Mouse (Mus musculus): ENCODE results near the gene Tada2a.

GRCm38 (mm10) chr11:84178571-84178970 is 49.2 kb upstream of the Tada2a start:
- no peak for TF ChIP-seq ZC3H11A (IDR thresholded peaks at IDR 0.05; ENCODE audit: borderline replicate concordance, low read depth, low read length)
- no peak for TF ChIP-seq ZNF384 (IDR thresholded peaks at IDR 0.05; ENCODE audit: low read depth, low read length)
- TF ChIP-seq CHD2 (IDR thresholded peaks at IDR 0.05; ENCODE audit: low read depth, low read length), result no peak
- TF ChIP-seq MAFK (IDR thresholded peaks at IDR 0.05; ENCODE audit: insufficient read depth, low read depth, low read length), result no peak
- no peak for TF ChIP-seq HCFC1 (IDR thresholded peaks at IDR 0.05; ENCODE audit: borderline replicate concordance, insufficient read depth, low read length)

Data from ES-E14 (cell line).